ENCODE assay signal across 29 mouse cellular contexts in the genomic region with DNA sequence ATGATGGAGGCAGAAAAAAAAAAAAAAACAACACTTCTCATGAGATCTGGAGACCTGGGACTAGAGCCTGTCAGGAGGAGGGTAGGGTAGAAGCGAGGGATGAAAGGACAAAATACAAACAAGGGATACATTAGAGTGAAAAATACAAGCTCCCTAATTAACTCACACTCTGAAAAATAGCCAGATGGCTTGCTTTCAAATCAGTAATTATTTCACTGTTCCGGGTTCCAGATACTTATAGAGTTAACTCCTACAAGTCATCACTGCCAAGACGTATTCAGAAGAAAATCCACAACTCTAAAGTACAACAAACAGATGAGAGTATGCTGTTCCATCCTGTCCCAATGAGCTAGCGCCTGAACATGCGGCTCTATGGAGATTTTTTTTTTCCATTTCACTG. TPM values are rescaled to one million over a fixed set of nuclear protein-coding genes. Genes with fewer than 3 reads are reported as not detected.
"Had no signal": no experiment of that assay in that cellular context is flagged by ENCODE, and none has a peak within 500 bp of the region (broad histone marks: within the 10 kb centered on the region; RNA-seq: fewer than 3 reads in every experiment).

No protein-coding gene starts in this region.

- H3K27ac ChIP-seq: limb, embryonic 12.5 days; limb, embryonic 15.5 days; liver, embryonic 14.5 days; lung, embryonic 15.5 days; neural tube, embryonic 13.5 days had no signal

- H3K4me2 ChIP-seq: limb, embryonic 12.5 days; limb, embryonic 15.5 days; liver, embryonic 11.5 days; lung, embryonic 15.5 days; midbrain, embryonic 11.5 days; neural tube, embryonic 13.5 days had no signal

- H3K4me1 ChIP-seq: limb, embryonic 12.5 days; limb, embryonic 15.5 days; lung, embryonic 15.5 days; neural tube, embryonic 13.5 days had no signal

- H3K36me3 ChIP-seq: limb, embryonic 12.5 days; limb, embryonic 15.5 days; lung, embryonic 15.5 days; neural tube, embryonic 13.5 days had no signal

- H3K27me3 ChIP-seq: limb, embryonic 12.5 days; limb, embryonic 15.5 days; lung, embryonic 15.5 days; neural tube, embryonic 13.5 days had no signal

- ATAC-seq: liver, postnatal 0 days had no signal

- H3K9me3 ChIP-seq: limb, embryonic 12.5 days; limb, embryonic 15.5 days; lung, embryonic 15.5 days; neural tube, embryonic 13.5 days had no signal

- H3K4me3 ChIP-seq: limb, embryonic 12.5 days; limb, embryonic 15.5 days; lung, embryonic 15.5 days; myocyte; neural tube, embryonic 13.5 days had no signal

- H3K9ac ChIP-seq: limb, embryonic 12.5 days; limb, embryonic 15.5 days; liver, embryonic 14.5 days; liver, postnatal 0 days; lung, embryonic 15.5 days; neural tube, embryonic 13.5 days had no signal

- DNase-seq: kidney, adult 9 months; kidney, postnatal 14 days; kidney, postnatal 4 days; left cerebral cortex, postnatal 4 days; liver, postnatal 0 days; lung, postnatal 14 days; lung, postnatal 4 days; midbrain, embryonic 14.5 days; thymus, adult 18-20 months; thymus, postnatal 14 days; thymus, postnatal 4 days had no signal

RNA-seq across cellular contexts. Expression of a gene that starts 20.6 kb away (rescaled TPM):
- total RNA-seq: layer of hippocampus, adult 18-20 months; layer of hippocampus, postnatal 14 days; left cerebral cortex, adult 8-10 months; left cerebral cortex, postnatal 14 days; left cerebral cortex, postnatal 4 days; megakaryocyte progenitor cell, adult 5-6 weeks; megakaryocyte-erythroid progenitor cell, adult 5-6 weeks; monocyte, adult 5-6 weeks; neutrophil, adult 5-6 weeks had no signal
- polyA plus RNA-seq: limb, embryonic 12.5 days; limb, embryonic 15.5 days; lung, embryonic 15.5 days; midbrain, embryonic 11.5 days; midbrain, embryonic 14.5 days; myocyte; neural tube, embryonic 13.5 days; spleen, adult 2 months; testis, adult 2 months had no signal
